Mouse (Mus musculus): ENCODE results near the gene Polr2a.
"Not testable (repeated sequence)": the region's sequence is repeated elsewhere in the genome, so short reads cannot be mapped to it uniquely, and the experiment has no call there.

Polr2a gene

DNA sequence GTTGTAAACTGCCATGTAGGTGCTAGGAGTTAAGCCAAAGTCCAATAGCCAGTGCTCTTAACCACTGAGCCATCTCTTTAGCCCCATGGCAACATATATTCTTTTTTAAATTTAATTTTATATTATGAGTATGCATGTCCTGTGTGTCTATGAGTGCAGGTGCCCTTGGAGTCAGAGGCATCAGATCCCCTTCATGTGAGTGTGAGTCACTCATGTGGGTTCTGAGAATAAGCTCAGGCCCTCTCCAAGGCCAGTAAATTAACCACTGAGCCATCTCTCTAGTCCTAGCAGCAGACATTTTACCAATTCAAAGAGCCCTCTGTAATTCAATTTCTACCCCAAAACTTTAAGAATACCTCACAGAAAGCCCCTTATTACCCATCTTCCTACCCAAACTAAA lies 5.8 kb downstream of the Polr2a start:
- no peak for DNase-seq

- DNase-seq = no peak
Measured at GRCm38 (mm10) chr11:69751635-69752034, 6.8 kb downstream of the Polr2a start.

GRCm38 (mm10) chr11:69731408-69731807 lies 27.0 kb downstream of the Polr2a start:
- not testable (repeated sequence) for DNase-seq

- peak; percentile 60 to 82 for DNase-seq
Measured at GRCm38 (mm10) chr11:69729063-69729462, 29.4 kb downstream of the Polr2a start.

DNA sequence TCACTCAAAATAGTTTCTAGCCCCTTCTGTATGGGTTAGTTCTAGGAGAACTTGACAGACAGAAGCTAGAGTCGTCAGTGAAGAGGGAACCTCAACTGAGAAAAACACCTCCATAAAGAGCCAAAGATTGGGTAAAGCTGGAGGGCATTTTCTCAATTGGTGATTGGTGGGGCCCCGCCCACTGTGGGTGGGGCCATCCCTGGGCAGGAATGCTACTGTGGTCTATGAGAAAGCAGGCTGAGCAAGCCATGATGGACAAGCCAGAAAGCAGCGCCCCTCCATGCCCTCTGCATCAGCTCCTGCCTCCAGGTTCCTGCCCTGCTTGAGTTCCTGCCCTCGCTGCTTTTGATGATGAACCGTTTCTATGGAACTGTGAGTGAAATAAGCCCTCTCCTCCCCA lies 32.5 kb downstream of the Polr2a start:
- DNase-seq = no peak

- DNase-seq = no peak
Measured at GRCm38 (mm10) chr11:69723074-69723473, 35.4 kb downstream of the Polr2a start.

DNA sequence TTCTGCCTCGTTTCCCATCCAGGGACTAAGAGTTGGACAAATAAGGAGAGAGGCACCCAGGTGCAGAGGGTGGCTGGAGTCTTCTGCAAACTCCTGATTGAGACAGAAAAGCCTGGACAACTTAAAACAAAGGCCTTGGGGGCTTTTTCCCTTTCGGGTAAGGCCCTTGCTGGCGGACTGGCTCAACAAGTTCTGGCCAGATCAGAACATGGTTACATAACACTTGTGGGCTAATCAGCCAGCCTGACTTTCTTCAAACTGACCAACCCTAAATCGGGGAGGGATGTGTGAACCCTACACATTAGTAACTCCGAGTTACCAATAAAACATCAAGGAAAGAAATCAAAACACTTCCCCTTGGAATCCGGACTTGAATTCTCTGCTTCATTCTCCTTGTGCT lies 37.6 kb downstream of the Polr2a start:
- no peak for DNase-seq

DNA sequence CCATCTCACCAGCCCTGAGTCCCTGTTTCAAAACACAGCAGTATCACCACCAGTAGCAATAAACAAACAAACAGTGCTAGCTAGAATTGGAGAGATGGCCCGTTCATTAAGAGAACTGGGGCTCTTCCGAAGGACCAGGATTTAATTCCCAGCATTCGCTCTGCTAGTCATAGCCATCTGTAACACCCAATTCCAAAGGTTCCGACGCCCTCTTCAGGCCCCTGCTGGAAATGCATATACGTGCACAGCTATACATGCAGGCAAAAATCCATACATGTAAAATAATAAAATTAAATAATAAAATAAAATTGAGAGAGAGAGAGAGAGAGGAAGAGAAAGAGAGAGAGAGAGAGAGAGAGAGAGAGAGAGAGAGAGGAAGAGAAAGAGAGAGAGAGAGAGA lies 39.0 kb downstream of the Polr2a start:
- no peak for DNase-seq

DNA sequence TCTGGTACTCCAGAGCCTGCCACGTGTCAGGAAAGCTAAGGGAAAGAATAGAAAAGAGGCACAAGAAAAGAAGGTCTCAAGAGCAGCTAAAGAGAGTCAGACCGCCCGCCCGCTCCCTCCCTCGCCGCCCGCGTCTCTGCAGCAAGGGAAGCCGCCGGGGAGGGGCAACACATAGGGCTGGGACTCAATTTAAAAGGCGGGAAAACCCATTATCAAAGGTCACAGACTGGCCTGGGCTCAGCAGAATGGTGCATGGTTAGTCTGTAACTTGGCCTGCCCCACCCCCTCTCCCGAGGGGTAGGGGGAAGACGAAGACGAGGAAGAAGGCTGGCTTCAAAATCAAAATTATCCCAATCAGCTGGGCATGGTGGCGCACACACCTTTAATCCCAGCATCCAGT lies 39.8 kb downstream of the Polr2a start:
- DNase-seq = no peak

GRCm38 (mm10) chr11:69716953-69717352 lies 41.5 kb downstream of the Polr2a start:
- DNase-seq = no peak

DNA sequence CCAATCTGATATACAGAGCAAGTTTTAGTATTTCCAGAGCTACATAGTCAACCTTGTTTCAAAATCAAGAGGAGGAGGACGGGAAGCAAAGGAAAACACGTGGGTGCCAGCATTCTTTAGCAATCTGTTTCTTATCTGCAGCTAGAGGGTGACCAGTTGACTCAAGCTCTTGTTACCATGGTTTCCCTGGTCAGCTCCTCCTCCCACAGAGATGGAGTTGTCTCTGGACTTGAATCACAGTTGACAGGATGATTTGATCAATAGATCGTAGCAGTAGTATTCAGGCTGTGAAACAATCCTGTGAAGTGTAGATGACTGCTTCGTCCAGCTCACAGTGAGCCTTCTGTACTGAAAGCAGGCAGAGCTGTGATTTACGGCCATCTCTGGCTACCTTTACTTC lies 42.5 kb downstream of the Polr2a start:
- DNase-seq = no peak

GRCm38 (mm10) chr11:69715482-69715881 lies 43.0 kb downstream of the Polr2a start:
- peak; percentile 34 to 70 for DNase-seq

GRCm38 (mm10) chr11:69714636-69715329 lies 43.7 kb downstream of the Polr2a start:
- no peak for DNase-seq

DNA sequence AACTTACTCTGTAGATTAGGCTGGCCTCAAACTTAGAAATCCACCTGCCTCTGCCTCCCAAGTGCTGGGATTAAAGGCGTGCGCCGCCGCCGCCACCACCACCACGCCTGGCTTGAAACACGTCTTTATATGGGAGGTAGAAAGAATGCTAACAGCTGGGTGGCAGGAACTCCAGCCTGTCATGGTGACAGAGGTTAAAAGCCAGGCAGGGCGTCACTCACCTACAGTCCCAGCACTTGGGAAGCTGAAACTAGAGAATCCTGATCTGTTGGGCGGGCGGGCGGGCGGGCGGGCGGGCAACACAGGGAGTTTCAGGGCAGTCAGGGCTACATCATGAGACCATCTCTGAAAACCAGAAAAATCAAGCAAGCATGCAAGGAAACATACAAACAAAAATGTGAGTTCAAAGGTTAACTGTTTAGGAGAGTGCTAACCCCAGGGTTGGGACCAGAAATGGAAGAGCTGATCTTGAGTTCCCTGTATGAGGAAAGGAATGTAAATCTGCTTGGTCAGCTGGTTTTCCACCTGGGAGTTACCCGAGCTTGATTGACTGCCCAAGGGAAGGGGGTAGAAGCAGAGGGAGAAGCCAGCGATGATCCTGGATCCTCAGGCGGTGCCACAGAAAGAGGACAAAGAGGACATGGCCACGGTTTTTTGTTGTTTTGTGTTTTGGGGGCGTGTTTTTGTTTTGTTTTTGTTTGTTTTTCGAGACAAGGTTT lies 45.3 kb downstream of the Polr2a start:
- no peak for DNase-seq

DNA sequence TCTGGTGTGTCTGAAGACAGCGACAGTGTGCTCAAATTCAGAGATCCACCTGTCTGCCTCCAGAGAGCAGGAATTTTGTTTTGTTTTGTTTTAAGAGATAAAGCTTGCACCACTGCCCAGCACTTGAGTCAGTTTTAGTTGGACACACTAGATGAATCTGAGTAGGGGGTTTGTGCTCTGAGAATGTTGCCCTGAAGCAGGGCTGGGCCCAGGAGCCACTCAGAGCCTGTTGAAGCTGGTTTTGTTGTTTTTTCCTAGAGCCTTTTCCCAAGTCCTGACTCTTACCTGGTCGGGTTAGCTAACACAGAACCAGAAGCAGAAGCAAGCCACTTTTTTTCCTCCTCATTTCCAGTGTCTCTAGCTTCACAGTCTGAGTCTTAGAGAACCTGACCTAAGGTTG lies 47.4 kb downstream of the Polr2a start:
- DNase-seq = no peak

DNA sequence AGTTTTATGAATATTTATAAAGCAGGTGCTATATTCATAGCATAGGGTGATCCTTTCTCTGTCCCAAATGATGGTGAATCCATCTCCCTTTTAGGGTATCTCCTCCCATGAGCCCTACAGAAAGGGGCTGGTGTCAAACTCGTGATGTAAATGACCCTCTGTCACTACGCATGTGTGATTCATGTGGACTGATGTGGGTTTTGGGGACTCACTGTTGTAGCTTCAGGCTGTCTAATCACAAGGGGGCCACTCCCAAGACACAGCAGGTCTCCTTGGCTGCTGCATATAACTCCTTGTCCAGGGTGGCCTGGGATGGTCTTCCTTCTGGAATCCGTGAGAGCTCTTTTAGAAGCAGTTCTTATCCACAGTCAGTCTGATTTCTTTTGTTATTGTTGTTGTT lies 48.0 kb downstream of the Polr2a start:
- no peak for DNase-seq

- peak in 1 of 2 experiments; percentile 31 for DNase-seq
Measured at GRCm38 (mm10) chr11:69709554-69710446, 48.6 kb downstream of the Polr2a start.

DNA sequence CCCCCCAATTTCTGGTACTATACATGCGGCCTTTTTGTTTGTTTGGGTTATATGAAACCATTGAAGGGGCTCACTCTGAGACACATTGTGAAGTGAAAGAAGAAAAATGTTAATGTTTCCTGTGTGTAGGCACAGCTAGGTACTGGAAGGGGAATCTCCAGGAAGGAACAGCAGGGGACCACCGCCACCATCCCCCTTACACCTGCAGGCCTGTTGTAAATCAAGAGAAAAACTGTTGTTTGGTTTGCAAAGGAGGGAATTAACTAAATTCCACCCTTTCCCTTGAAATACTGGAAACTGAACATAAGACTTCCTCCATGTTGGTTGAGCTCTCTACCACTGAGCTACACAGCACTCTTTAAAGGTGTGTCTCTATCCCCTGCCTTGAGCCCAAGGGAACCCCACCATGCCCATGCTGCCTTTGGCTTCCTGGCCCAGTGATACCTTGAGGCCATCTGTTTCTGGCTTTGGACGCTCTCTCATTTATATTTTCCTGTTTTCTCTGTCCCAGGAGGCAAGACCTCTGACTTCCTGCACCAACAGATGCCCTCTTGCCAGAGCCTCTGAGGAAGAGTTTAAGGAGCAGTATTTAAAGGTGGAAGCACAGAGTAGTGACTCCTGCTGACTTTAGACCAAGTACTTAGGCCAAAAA lies 49.7 kb downstream of the Polr2a start:
- DNase-seq = peak in 1 of 2 experiments; percentile 35

DNA sequence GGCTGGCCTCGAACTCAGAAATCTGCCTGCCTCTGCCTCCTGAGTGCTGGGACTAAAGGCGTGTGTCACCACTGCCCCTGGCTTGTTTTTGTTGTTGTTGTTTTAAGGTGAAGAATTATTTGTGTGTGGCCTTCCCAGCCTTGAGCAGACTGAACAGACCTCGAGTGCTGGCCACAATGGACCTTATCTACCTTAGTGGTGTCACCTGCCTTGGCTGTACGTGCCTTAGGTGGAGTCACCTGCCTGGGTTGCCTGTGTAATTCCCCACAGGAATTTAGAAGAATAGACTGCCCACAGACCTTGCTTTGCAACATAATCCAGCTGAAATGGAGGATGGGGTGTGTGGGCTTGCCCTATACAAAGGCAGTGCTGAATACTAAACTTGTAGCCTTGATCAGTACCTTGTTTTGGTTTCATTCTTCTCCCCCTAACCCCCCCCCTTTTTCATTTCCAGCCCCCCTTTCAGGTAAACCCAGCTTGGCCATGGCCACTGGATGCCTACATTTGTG lies 50.5 kb downstream of the Polr2a start:
- no peak for DNase-seq

- peak in 1 of 2 experiments; percentile 22 for DNase-seq
Measured at GRCm38 (mm10) chr11:69707480-69707847, 51.0 kb downstream of the Polr2a start.

DNA sequence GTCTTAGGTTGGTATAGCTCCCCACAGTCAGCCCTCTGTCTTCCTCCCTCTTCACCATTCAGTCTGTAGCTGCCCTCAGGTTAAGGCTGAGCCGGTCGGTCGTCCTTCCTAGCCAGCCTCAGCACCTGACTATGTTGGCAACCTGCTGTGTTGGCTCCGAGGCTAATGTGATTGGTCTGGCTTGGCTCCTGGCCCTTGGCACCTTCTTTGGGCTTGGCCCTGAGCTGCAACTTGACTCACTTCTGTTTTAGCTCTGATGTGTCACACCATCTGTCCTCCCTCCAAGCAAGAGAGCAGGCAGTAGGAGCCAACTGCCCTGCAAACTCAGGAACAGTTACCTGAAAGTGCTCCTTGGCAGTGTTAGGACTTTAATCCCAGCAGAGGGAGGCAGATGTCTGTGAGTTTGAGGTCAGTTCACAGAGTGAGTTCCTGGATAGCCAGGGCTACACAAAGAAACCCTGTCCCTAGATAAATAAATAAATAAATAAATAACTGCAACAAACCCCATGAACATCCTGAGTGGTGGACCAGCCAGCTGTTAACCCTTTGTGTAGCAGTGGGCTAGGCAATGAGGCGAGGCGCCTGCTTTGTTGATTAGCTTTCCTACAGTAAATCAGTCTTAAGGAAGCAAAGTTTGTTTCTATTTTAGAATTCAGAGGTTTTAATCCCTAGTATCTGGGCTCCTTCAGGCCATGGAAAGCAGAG lies 51.5 kb downstream of the Polr2a start:
- peak; percentile 99 for DNase-seq

DNA sequence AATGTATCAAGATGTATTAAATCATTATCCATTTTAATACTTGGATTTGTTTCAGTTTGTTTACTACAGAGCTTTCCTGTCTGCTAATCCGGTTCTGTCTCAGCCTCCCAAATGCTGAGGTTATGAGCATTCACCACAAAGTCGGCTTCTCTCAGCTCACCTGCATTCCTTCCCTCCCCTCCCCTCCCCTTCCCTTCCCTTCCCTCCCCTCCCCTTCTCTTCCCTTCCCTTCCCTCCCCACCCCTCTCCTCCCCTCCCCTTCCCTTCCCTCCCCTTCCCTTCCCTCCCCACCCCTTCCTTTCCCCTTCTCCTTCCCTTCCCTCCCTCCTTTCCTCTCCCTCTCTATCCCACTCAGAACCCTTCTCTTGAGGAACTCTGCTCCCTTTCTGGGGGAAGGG lies 53.8 kb downstream of the Polr2a start:
- no peak for DNase-seq

Measured in cerebellum, postnatal 14 days (tissue).